Mouse (Mus musculus) cortical plate, adult 2 months (tissue): ENCODE data around the gene Gm7102.

Source experiments
- CTCF ChIP-seq: fragments of 200-500 bp; IDR thresholded peaks from 2 replicates; pipeline ENCODE4 v1.5.1; 2011; ENCODE audit warnings: mild to moderate bottlenecking, control low read depth, low read length; ENCODE audit not compliant: insufficient read depth; ENCODE audit errors: extremely low read depth
- POLR2A ChIP-seq: fragments of 200-500 bp; IDR thresholded peaks from 2 replicates; pipeline ENCODE4 v1.6.1; 2011; ENCODE audit warnings: mild to moderate bottlenecking, low read length, control low read depth; ENCODE audit not compliant: insufficient read depth; ENCODE audit errors: extremely low read depth

- no peak for TF ChIP-seq POLR2A
- TF ChIP-seq CTCF = no peak
These were observed 23.7 kb upstream of the Gm7102 start for GRCm38 (mm10) chr19:61199836-61200235.
